Mouse (Mus musculus): Measurements from ENCODE around the gene Tmem120a. TPM values are rescaled to one million over a fixed set of nuclear protein-coding genes. Genes with fewer than 3 reads are reported as not detected.
A peak's percentile ranks its signal among the peaks of the same experiment; 100 is the strongest.

Gene Tmem120a
- polyA plus RNA-seq, 1 experiment from 2014 or later, result 44.1 TPM

- Histone ChIP-seq H3K9ac (no peak overlapping the region), H3K27me3 (no peaks in the 10 kb centered on the region), H3K36me3 (no peaks in the 10 kb centered on the region), H3K4me3 (no peak overlapping the region), H3K27ac (no peak overlapping the region), H3K4me2 (no peak overlapping the region), H3K4me1 (no peaks in the 10 kb centered on the region), H3K9me3 (no peaks in the 10 kb centered on the region)
- no peak for ATAC-seq (ENCODE audit: insufficient number of reproducible peaks, low FRiP score, low TSS enrichment, low read depth)
- 84% methylated on average over 1 of the region's 1 CpGs for WGBS
Observed at GRCm38 (mm10) chr5:135751041-135751440, 6.8 kb upstream of the Tmem120a start.

DNA sequence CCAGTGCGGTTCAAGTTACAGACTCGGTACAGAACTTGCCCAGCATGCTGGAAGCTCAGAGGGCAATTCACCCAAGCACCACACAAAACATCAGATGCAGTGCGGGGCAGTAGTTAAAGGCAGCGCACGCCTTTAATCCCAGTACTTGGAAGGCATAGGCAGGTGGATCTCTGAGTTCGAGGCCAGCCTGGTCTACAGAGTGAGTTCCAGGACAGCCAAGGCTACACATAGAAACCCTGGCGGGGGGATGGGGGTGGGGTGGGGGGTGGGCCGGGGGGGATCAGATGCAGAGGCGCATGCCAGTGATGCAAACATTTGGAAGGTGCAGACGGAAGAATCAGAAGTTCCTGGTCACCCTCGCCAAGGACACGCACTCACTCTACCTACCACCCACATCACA lies 494 bp upstream of the Tmem120a start:
- Histone ChIP-seq H3K27me3 (no peaks in the 10 kb centered on the region), H3K9ac (0 out of 2 replicates have a peak overlapping the region, but pooled peaks have one; percentile 75), H3K4me3 (peak overlapping the region; percentile 88), H3K27ac (peak overlapping the region; percentile 75), H3K36me3 (peaks cover 9% of the 10 kb centered on the region; the same call in 1 of the 2 replicates), H3K4me2 (peak overlapping the region; percentile 90), H3K9me3 (no peaks in the 10 kb centered on the region), H3K4me1 (peaks cover 20% of the 10 kb centered on the region)
- ATAC-seq (ENCODE audit: insufficient number of reproducible peaks, low FRiP score, low TSS enrichment, low read depth), result 0 out of 2 replicates have a peak, but pooled peaks have one; percentile 7
- WGBS, result 14% methylated on average over 12 of the region's 12 CpGs

GRCm38 (mm10) chr5:135742941-135743740 lies 1.1 kb downstream of the Tmem120a start:
- peaks cover 20% of the 10 kb centered on the region for H3K4me1 ChIP-seq
- peak overlapping the region; percentile 90 for H3K4me2 ChIP-seq
- peak overlapping the region; percentile 75 for H3K9ac ChIP-seq
- no peak overlapping the region for H3K27ac ChIP-seq
- peak overlapping the region; percentile 88 for H3K4me3 ChIP-seq
- peaks cover 13% of the 10 kb centered on the region for H3K36me3 ChIP-seq
- H3K27me3 ChIP-seq, result no peaks in the 10 kb centered on the region
- H3K9me3 ChIP-seq, result no peaks in the 10 kb centered on the region
- ATAC-seq (ENCODE audit: insufficient number of reproducible peaks, low FRiP score, low TSS enrichment, low read depth), result no peak
- WGBS, result 20% methylated on average over 18 of the region's 18 CpGs

DNA sequence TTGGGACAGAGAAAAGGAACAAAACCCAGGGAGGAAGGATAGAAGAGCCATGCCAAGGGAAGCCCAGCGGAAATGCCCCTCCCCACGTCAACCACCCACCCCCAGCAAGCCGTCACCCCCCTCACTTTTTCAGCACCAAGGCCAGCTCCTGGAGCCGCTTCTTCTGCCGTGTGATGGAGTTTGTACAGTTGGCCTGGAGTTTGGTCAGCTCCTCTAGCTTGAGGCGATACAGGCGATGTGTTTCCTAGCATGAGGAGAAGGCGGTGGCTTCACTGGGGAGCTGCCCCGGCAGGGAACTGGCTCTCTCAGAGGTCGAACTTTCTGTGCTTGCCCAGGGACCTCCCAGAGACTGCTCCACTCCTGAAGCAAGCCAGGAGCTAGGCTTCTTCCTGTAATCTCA lies 2.1 kb downstream of the Tmem120a start:
- no peaks in the 10 kb centered on the region for H3K27me3 ChIP-seq
- H3K27ac ChIP-seq, result no peak overlapping the region
- H3K9ac ChIP-seq, result no peak overlapping the region
- H3K4me2 ChIP-seq, result no peak overlapping the region
- whole genome bisulfite sequencing, result 57% methylated on average over 10 of the region's 10 CpGs
- peaks cover 20% of the 10 kb centered on the region for H3K4me1 ChIP-seq
- H3K9me3 ChIP-seq, result no peaks in the 10 kb centered on the region
- ATAC-seq (ENCODE audit: insufficient number of reproducible peaks, low FRiP score, low TSS enrichment, low read depth), result no peak
- H3K36me3 ChIP-seq, result peaks cover 23% of the 10 kb centered on the region
- no peak overlapping the region for H3K4me3 ChIP-seq

DNA sequence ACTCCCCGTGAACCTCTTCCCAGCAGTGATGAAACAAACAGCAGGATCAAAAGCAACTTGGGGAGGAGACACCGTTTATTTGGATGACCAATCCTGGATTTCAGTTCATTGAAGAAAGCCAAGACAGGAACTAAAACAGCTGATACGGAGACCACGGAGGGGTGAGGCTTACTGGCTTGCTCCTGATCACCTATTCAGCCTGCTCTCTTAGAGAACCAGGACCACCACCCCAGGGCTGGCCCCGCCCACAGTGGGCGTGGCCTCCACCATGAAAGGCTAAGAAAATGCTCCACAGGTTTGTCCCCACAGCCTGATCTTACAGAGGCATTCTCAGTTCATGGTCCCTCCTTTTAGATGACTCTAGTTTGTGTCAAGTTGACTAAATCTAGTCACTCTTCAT lies 6.0 kb downstream of the Tmem120a start:
- Histone ChIP-seq H3K36me3 (peaks cover 62% of the 10 kb centered on the region), H3K4me3 (no peak overlapping the region), H3K9ac (no peak overlapping the region), H3K4me2 (no peak overlapping the region), H3K27ac (no peak overlapping the region), H3K4me1 (peaks cover 9% of the 10 kb centered on the region), H3K9me3 (no peaks in the 10 kb centered on the region), H3K27me3 (no peaks in the 10 kb centered on the region)
- ATAC-seq (ENCODE audit: insufficient number of reproducible peaks, low FRiP score, low TSS enrichment, low read depth), result no peak
- 16% methylated on average over 6 of the region's 6 CpGs for WGBS

DNA sequence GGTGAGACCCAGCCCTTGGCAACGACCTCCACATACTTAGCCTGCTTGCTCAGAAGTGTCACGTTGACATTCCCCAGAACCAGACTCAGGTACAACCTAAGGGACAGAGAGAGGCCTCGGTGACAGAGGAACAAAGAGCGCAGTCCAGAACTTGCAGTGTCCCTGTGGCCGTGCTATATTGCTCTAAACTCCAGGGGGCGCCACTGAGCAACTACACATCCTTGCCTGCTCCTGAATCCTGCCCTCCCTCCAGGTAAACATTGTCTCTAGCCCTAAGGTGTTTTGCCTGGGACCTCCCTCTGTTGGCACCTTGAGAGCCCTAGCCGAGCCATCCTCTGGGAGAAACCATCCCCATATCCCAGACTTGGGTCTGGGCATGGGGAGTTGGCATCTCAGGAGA lies 7.1 kb downstream of the Tmem120a start:
- H3K4me1 ChIP-seq, result no peaks in the 10 kb centered on the region
- H3K4me2 ChIP-seq, result no peak overlapping the region
- 79% methylated on average over 7 of the region's 7 CpGs for WGBS
- peaks cover 73% of the 10 kb centered on the region for H3K36me3 ChIP-seq
- H3K27ac ChIP-seq, result no peak overlapping the region
- no peak for ATAC-seq (ENCODE audit: insufficient number of reproducible peaks, low FRiP score, low TSS enrichment, low read depth)
- no peak overlapping the region for H3K4me3 ChIP-seq
- no peak overlapping the region for H3K9ac ChIP-seq
- H3K27me3 ChIP-seq, result no peaks in the 10 kb centered on the region
- no peaks in the 10 kb centered on the region for H3K9me3 ChIP-seq

DNA sequence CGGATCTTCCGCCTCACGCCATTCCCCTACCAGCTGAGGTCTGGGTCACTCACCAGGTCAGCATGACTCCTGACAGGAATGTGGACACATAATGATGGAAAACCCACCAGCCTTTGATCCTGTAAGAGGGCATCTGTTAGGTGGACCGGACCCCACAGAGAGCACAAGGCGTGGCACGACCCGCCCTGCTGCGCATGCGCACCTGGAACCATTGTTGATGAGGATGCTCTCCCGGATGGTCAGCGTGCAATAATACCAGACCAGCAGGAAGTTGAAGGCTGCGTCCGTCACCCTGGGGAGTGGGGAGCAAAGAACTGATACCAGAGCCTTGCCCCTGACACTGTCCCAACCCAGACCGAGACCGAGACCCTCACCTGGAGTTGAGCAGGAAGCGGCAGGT lies 7.7 kb downstream of the Tmem120a start:
- H3K36me3 ChIP-seq, result peaks cover 76% of the 10 kb centered on the region
- no peak overlapping the region for H3K4me2 ChIP-seq
- H3K9ac ChIP-seq, result no peak overlapping the region
- WGBS, result 90% methylated on average over 16 of the region's 16 CpGs
- no peak overlapping the region for H3K27ac ChIP-seq
- no peaks in the 10 kb centered on the region for H3K27me3 ChIP-seq
- H3K4me1 ChIP-seq, result no peaks in the 10 kb centered on the region
- ATAC-seq (ENCODE audit: insufficient number of reproducible peaks, low FRiP score, low TSS enrichment, low read depth), result no peak
- H3K4me3 ChIP-seq, result no peak overlapping the region
- no peaks in the 10 kb centered on the region for H3K9me3 ChIP-seq

- Histone ChIP-seq H3K27me3 (no peaks in the 10 kb centered on the region), H3K27ac (no peak overlapping the region), H3K9me3 (no peaks in the 10 kb centered on the region), H3K36me3 (peaks cover 78% of the 10 kb centered on the region), H3K4me1 (no peaks in the 10 kb centered on the region), H3K4me3 (no peak overlapping the region), H3K9ac (no peak overlapping the region), H3K4me2 (no peak overlapping the region)
- no peak for ATAC-seq (ENCODE audit: insufficient number of reproducible peaks, low FRiP score, low TSS enrichment, low read depth)
- WGBS, result 90% methylated on average over 13 of the region's 13 CpGs
Observed at GRCm38 (mm10) chr5:135735741-135736140, 8.5 kb downstream of the Tmem120a start.

DNA sequence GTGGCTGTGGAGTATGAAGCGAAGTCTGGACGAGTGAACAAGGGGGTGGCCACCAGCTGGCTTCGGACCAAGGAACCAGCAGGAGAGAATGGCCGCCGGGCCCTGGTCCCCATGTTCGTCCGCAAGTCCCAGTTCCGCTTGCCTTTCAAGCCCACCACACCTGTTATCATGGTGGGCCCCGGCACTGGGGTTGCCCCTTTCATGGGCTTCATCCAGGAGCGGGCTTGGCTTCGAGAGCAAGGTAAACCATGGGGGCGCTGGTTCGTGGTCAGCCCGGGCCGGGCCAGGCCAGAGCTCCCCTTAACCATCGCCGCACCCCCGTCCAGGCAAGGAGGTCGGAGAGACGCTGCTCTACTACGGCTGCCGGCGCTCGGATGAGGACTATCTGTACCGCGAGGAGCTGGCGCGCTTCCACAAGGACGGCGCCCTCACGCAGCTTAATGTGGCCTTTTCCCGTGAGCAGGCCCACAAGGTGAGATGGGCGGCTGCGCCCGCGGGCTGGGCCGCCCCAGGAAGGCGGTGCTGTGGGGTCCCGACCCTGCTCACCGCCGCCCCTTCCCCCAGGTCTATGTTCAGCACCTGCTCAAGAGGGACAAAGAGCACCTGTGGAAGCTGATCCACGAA lies 10.1 kb downstream of the Tmem120a start:
- Histone ChIP-seq H3K27ac (no peak overlapping the region), H3K9me3 (no peaks in the 10 kb centered on the region), H3K27me3 (no peaks in the 10 kb centered on the region), H3K4me2 (no peak overlapping the region), H3K4me1 (no peaks in the 10 kb centered on the region), H3K36me3 (peaks cover 90% of the 10 kb centered on the region), H3K9ac (no peak overlapping the region), H3K4me3 (no peak overlapping the region)
- no peak for ATAC-seq (ENCODE audit: insufficient number of reproducible peaks, low FRiP score, low TSS enrichment, low read depth)
- 95% methylated on average over 42 of the region's 42 CpGs for WGBS

- ATAC-seq (ENCODE audit: insufficient number of reproducible peaks, low FRiP score, low TSS enrichment, low read depth), result no peak
- no peak overlapping the region for H3K27ac ChIP-seq
- no peaks in the 10 kb centered on the region for H3K27me3 ChIP-seq
- no peak overlapping the region for H3K4me3 ChIP-seq
- H3K9me3 ChIP-seq, result no peaks in the 10 kb centered on the region
- no peak overlapping the region for H3K4me2 ChIP-seq
- peaks cover 95% of the 10 kb centered on the region for H3K36me3 ChIP-seq
- no peak overlapping the region for H3K9ac ChIP-seq
- no peaks in the 10 kb centered on the region for H3K4me1 ChIP-seq
- 87% methylated on average over 4 of the region's 4 CpGs for WGBS
Observed at GRCm38 (mm10) chr5:135733071-135733470, 11.2 kb downstream of the Tmem120a start.

DNA sequence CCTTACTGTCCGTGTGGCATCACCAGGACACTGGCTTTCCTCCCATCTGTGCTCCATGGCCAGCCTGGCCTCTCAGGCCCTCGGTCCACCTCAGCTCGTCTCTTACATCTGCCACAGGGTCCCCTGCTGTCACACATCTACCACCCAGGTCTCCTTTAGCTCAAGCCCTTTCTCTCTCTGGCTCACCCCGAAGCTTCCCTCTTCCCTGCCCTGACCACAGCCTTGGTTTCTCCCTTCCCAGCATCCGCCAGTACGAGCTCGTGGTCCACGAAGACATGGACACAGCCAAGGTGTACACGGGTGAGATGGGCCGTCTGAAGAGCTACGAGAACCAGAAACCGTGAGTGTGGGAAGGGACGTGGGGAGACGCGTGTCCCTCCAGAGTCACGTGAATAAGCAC lies 12.9 kb downstream of the Tmem120a start:
- ATAC-seq (ENCODE audit: insufficient number of reproducible peaks, low FRiP score, low TSS enrichment, low read depth), result no peak
- no peak overlapping the region for H3K4me2 ChIP-seq
- WGBS, result 93% methylated on average over 16 of the region's 16 CpGs
- H3K9me3 ChIP-seq, result no peaks in the 10 kb centered on the region
- no peak overlapping the region for H3K9ac ChIP-seq
- H3K27me3 ChIP-seq, result no peaks in the 10 kb centered on the region
- peaks cover 78% of the 10 kb centered on the region for H3K36me3 ChIP-seq
- no peak overlapping the region for H3K27ac ChIP-seq
- H3K4me3 ChIP-seq, result no peak overlapping the region
- peaks cover 12% of the 10 kb centered on the region for H3K4me1 ChIP-seq

GRCm38 (mm10) chr5:135730916-135731315 lies 13.3 kb downstream of the Tmem120a start:
- Histone ChIP-seq H3K4me1 (peaks cover 16% of the 10 kb centered on the region), H3K9me3 (no peaks in the 10 kb centered on the region), H3K9ac (no peak overlapping the region), H3K4me3 (no peak overlapping the region), H3K4me2 (no peak overlapping the region), H3K36me3 (peaks cover 74% of the 10 kb centered on the region), H3K27me3 (no peaks in the 10 kb centered on the region), H3K27ac (no peak overlapping the region)
- ATAC-seq (ENCODE audit: insufficient number of reproducible peaks, low FRiP score, low TSS enrichment, low read depth), result no peak
- 88% methylated on average over 10 of the region's 10 CpGs for WGBS
